Mouse (Mus musculus) erythroblast, adult 5-6 weeks (primary cell): Measurements from ENCODE around the gene Rffl. TPM values are rescaled to one million over a fixed set of nuclear protein-coding genes. Genes with fewer than 3 reads are reported as not detected.

Experiments
- ATAC-seq: replicated peaks from 2 replicates; pipeline ENCODE4 v1.8.0; 2016; ENCODE audit warnings: moderate number of reproducible peaks, mild to moderate bottlenecking, moderate TSS enrichment, inconsistent platforms; ENCODE audit not compliant: poor library complexity, low FRiP score, severe bottlenecking
- total RNA-seq, 2 experiments: library from RNA; stranded (forward) in 1 of 2; stranded (reverse) in 1 of 2; fragments of 150-400 nt in 1 of 2; fragments of 200-764, 138-1000 nt in 1 of 2; gene quantifications; 2 replicates each; pipeline versions ENCODE4 v1.2.3 to v1.2.4; 2015 to 2017; ENCODE audit warnings: low replicate concordance in 2 of 2

Rffl gene
- total RNA-seq (2015; ENCODE audit: low replicate concordance), result 79.9 and 88.6 TPM in 2 replicates
- total RNA-seq (2017; ENCODE audit: low replicate concordance), result 115 TPM in 2 replicates

- peak; percentile 79 for ATAC-seq
Measured at GRCm38 (mm10) chr11:82871031-82871446, at the start of gene Rffl. Gene Rffl, minus strand, starts transcription at chr11:82871210.

GRCm38 (mm10) chr11:82920768-82921167 lies 49.8 kb upstream of the Rffl start:
- ATAC-seq, result no peak

GRCm38 (mm10) chr11:82914711-82915352 lies 43.8 kb upstream of the Rffl start:
- peak; percentile 79 for ATAC-seq

GRCm38 (mm10) chr11:82910679-82911389 lies 39.8 kb upstream of the Rffl start:
- no peak for ATAC-seq

- ATAC-seq, result no peak
Measured at GRCm38 (mm10) chr11:82910250-82910649, 39.2 kb upstream of the Rffl start, which contains the start of gene Unc45b. Gene Unc45b, plus strand, starts transcription at chr11:82910550.

- no peak for ATAC-seq
Measured at GRCm38 (mm10) chr11:82908608-82908989, 37.6 kb upstream of the Rffl start.

GRCm38 (mm10) chr11:82907651-82908607 lies 36.9 kb upstream of the Rffl start, which contains the start of gene Nle1:
Gene Nle1, minus strand, starts transcription at chr11:82908411.
- peak; percentile 89 for ATAC-seq

GRCm38 (mm10) chr11:82905816-82906215 lies 34.8 kb upstream of the Rffl start:
- no peak for ATAC-seq

- no peak for ATAC-seq
Measured at GRCm38 (mm10) chr11:82904952-82905351, 33.9 kb upstream of the Rffl start.

GRCm38 (mm10) chr11:82901606-82902310 lies 30.7 kb upstream of the Rffl start:
- no peak for ATAC-seq

- ATAC-seq, result no peak
Measured at GRCm38 (mm10) chr11:82899720-82900119, 28.7 kb upstream of the Rffl start.

GRCm38 (mm10) chr11:82897478-82897877 lies 26.5 kb upstream of the Rffl start:
- ATAC-seq, result no peak

GRCm38 (mm10) chr11:82891936-82892335 lies 20.9 kb upstream of the Rffl start, which contains the start of gene Fndc8:
Gene Fndc8, plus strand, starts transcription at chr11:82892124.
- ATAC-seq, result no peak

GRCm38 (mm10) chr11:82890342-82890762 lies 19.3 kb upstream of the Rffl start, which contains the start of gene Rad51d:
Gene Rad51d, minus strand, starts transcription at chr11:82890614.
- ATAC-seq, result peak; percentile 97

GRCm38 (mm10) chr11:82889524-82890341 lies 18.7 kb upstream of the Rffl start:
- ATAC-seq, result no peak; the same call in 1 of the 2 replicates

- no peak for ATAC-seq
Measured at GRCm38 (mm10) chr11:82888491-82888946, 17.5 kb upstream of the Rffl start.

- ATAC-seq, result no peak
Measured at GRCm38 (mm10) chr11:82886559-82886958, 15.5 kb upstream of the Rffl start.

- ATAC-seq, result no peak
Measured at GRCm38 (mm10) chr11:82883180-82883579, 12.2 kb upstream of the Rffl start.
